Mouse (Mus musculus) limb, embryonic 14.5 days (tissue): ENCODE measurements at regions not wholly inside any gene's neighbourhood (a gene's known extent, or its start where the extent isn't known, plus 50 kb on each side); places are given as distances from the start of the nearest gene placed in this dataset.
A peak's percentile ranks its signal among the peaks of the same experiment; 100 is the strongest.

Experiments used
- ATAC-seq: fragments of 200-750 bp; cut with Nextera tagmentation; 2 replicates; pipeline ENCODE4 v1.8.0; 2017; ENCODE audit warnings: low read depth, moderate number of reproducible peaks, moderate TSS enrichment; ENCODE audit not compliant: low FRiP score
- DNase-seq: peaks from one replicate; pipeline ENCODE4 v3.0.0-alpha.2; 2015; ENCODE audit warnings: low spot score
- H3K27ac ChIP-seq: fragments of 300-500 bp; sonication (generic); replicated peaks from 2 replicates; pipeline ENCODE4 v1.5.1; 2014; ENCODE audit warnings: low read depth, mild to moderate bottlenecking, low read length, moderate library complexity, mixed read lengths
- H3K27me3 ChIP-seq: fragments of 300-500 bp; sonication (generic); 2 replicates; pipeline ENCODE4 v1.6.1; 2014; ENCODE audit warnings: low read length, mixed read lengths; ENCODE audit not compliant: control insufficient read depth, insufficient read depth
- H3K36me3 ChIP-seq: fragments of 300-500 bp; sonication (generic); 2 replicates; pipeline ENCODE4 v1.6.1; 2014; ENCODE audit warnings: mild to moderate bottlenecking, low read length, moderate library complexity, mixed read lengths; ENCODE audit not compliant: control insufficient read depth, insufficient read depth
- H3K4me1 ChIP-seq: fragments of 300-500 bp; sonication (generic); 2 replicates; pipeline ENCODE4 v1.6.1; 2014; ENCODE audit warnings: antibody characterized with exemption, low read length, mixed read lengths; ENCODE audit not compliant: control insufficient read depth, insufficient read depth
- H3K4me2 ChIP-seq: fragments of 300-500 bp; sonication (generic); replicated peaks from 2 replicates; pipeline ENCODE4 v1.6.1; 2014; ENCODE audit warnings: low read depth, mild to moderate bottlenecking, low read length, moderate library complexity; ENCODE audit not compliant: severe bottlenecking
- H3K4me3 ChIP-seq: fragments of 300-500 bp; sonication (generic); replicated peaks from 2 replicates; pipeline ENCODE4 v1.5.1; 2014; ENCODE audit warnings: low read length
- H3K9ac ChIP-seq: fragments of 300-500 bp; sonication (generic); 2 replicates; pipeline ENCODE4 v1.6.1; 2014; ENCODE audit warnings: mild to moderate bottlenecking, low read depth, low read length, moderate library complexity; ENCODE audit not compliant: severe bottlenecking
- H3K9me3 ChIP-seq: fragments of 300-500 bp; sonication (generic); 2 replicates; pipeline ENCODE4 v1.6.1; 2016; ENCODE audit warnings: low read length; ENCODE audit not compliant: control insufficient read depth
- POLR2A ChIP-seq: fragments of 200-500 bp; IDR thresholded peaks from 2 replicates; pipeline ENCODE4 v1.8.0; 2012; ENCODE audit warnings: inconsistent platforms, mild to moderate bottlenecking, moderate library complexity, borderline replicate concordance; ENCODE audit not compliant: insufficient read depth, insufficient read length; ENCODE audit errors: extremely low read depth
- WGBS: fragments of 180-500 bp; shearing (Covaris S2); extraction: QIAGEN DNeasy Blood & Tissue Kit; methylation state at CpG from one replicate; pipeline ENCODE4 v1.1.7; 2014; 5-methylcytosine and 5-hydroxymethylcytosine counted together

DNA sequence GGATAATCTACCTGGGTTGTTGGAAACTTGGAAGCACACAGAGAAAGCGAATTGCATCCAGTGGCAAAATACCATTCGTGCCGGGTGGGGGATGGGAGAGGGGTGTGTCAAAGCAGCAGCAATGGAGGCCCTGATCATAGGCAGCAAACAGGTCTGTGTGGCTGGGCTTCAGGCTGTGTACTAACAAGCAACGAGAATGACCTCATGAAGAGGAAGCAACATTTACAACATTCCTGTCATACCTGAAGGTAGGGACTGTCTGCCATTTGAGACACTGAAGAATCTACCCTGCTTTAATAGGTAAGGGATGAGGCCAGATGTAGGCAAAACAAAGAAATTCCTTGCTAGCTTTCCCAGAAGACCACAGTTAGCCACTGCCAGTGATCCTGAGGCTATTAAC, 62.0 kb upstream of the Arhgap21 start:
- H3K9me3 ChIP-seq = no peaks in the 10 kb centered on the region
- no peak overlapping the region for H3K4me2 ChIP-seq
- DNase-seq (no peak), ATAC-seq (no peak; the same call in 1 of the 2 replicates)
- H3K9ac ChIP-seq = no peak overlapping the region
- H3K4me1 ChIP-seq = peaks cover 3% of the 10 kb centered on the region; the same call in 1 of the 2 replicates
- WGBS = 37% methylated on average over 4 of the region's 4 CpGs
- no peak overlapping the region for H3K4me3 ChIP-seq
- H3K27me3 ChIP-seq = no peaks in the 10 kb centered on the region
- no peak overlapping the region for H3K27ac ChIP-seq
- no peak for TF ChIP-seq POLR2A
- H3K36me3 ChIP-seq = no peaks in the 10 kb centered on the region

DNA sequence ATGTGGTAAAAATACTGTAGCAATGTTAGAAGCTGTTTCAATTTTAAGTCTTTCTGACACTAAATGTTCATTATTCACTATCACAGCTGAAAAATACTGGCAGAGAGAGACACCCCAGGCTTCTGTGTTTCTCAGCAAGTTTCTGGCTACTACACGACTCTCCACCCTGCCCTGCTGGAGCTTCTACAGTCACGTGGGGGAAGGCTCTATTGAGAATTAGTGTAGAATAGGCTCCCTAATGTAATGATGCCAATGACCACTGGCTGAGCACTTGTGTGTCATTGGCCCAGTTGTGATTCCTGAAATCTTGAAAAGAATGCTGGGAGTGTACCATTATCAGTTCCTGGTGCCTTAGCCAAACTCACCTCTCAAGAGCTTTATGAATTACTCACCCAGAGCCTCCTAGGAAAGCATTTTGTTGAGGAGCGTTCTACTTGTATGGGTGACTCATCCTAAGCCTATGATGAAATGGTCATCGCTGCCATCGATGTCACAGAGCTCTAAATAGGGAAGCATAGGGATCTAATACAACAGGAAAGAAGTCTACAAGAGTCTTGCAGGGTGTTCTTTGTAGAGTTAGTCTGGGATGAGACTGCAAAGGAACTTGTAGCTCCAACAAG, 60.8 kb upstream of the Arhgap21 start:
- no peak for ATAC-seq
- H3K27me3 ChIP-seq = no peaks in the 10 kb centered on the region
- H3K4me3 ChIP-seq = no peak overlapping the region
- H3K36me3 ChIP-seq = no peaks in the 10 kb centered on the region
- H3K27ac ChIP-seq = no peak overlapping the region
- peaks cover 3% of the 10 kb centered on the region; the same call in 1 of the 2 replicates for H3K4me1 ChIP-seq
- WGBS = 80% methylated on average over 5 of the region's 5 CpGs
- H3K4me2 ChIP-seq = no peak overlapping the region
- H3K9me3 ChIP-seq = no peaks in the 10 kb centered on the region
- no peak overlapping the region for H3K9ac ChIP-seq
- no peak for TF ChIP-seq POLR2A
- no peak for DNase-seq

DNA sequence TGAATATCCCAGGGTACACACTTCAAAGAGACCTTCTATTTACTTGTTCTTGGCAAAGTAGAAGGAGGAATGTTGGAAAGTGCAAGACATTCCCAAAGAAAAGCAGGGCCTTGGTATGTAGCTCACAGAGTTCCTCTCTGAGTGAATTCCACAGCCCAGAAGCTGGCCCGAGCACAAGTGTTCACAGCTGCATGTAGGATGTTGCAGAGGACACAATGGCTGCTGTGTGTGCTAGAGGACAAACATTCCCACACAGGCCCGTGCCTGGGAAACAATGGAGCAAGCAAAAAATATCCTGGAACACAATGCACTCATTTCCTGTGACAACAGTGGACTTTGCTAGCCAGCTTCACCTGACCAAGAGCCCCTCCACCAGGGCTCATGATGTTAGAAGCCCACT, 59.9 kb upstream of the Arhgap21 start:
- H3K4me2 ChIP-seq = no peak overlapping the region
- H3K27me3 ChIP-seq = no peaks in the 10 kb centered on the region
- WGBS = 32% methylated on average over 2 of the region's 2 CpGs
- H3K27ac ChIP-seq = 0 out of 2 replicates have a peak overlapping the region, but pooled peaks have one; percentile 4
- DNase-seq = peak; percentile 54
- H3K9me3 ChIP-seq = no peaks in the 10 kb centered on the region
- no peak overlapping the region for H3K9ac ChIP-seq
- H3K36me3 ChIP-seq = no peaks in the 10 kb centered on the region
- H3K4me1 ChIP-seq = peaks cover 3% of the 10 kb centered on the region; the same call in 1 of the 2 replicates
- no peak overlapping the region for H3K4me3 ChIP-seq
- ATAC-seq = peak; percentile 44; the same call in 1 of the 2 replicates
- no peak for TF ChIP-seq POLR2A

DNA sequence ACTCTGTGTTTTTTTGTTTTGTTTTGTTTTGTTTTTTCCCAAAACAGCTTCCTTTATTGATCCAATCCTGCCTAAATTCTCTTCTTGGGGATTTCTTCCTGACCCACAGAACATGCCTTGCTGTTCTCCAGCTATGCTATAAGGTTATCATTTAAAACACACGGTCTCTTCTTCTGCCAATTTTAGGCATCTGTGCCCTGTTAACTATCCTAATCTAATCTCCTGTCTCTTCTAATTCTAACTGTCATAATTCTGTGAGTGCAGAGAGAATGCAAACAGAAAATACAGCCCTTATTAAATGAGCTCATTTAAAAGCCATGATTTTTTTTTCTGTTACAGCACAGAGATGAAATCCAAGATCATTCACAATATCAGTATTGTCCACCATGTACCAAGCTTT, 49.9 kb upstream of the Arhgap21 start:
- ATAC-seq (no peak), DNase-seq (no peak)
- no peak overlapping the region for H3K9ac ChIP-seq
- H3K4me2 ChIP-seq = no peak overlapping the region
- WGBS = 76% methylated on average over 1 of the region's 1 CpGs
- no peak for TF ChIP-seq POLR2A
- no peaks in the 10 kb centered on the region for H3K36me3 ChIP-seq
- no peak overlapping the region for H3K4me3 ChIP-seq
- no peaks in the 10 kb centered on the region for H3K9me3 ChIP-seq
- H3K27ac ChIP-seq = no peak overlapping the region
- no peaks in the 10 kb centered on the region for H3K27me3 ChIP-seq
- H3K4me1 ChIP-seq = no peaks in the 10 kb centered on the region
